Mouse (Mus musculus) lung, postnatal 4 days (tissue): ENCODE measurements around the gene Fam151b.

Source experiments
- DNase-seq, 2 experiments: peaks; one replicate each; pipeline ENCODE4 v3.0.0; 2021

The Fam151b gene

DNA sequence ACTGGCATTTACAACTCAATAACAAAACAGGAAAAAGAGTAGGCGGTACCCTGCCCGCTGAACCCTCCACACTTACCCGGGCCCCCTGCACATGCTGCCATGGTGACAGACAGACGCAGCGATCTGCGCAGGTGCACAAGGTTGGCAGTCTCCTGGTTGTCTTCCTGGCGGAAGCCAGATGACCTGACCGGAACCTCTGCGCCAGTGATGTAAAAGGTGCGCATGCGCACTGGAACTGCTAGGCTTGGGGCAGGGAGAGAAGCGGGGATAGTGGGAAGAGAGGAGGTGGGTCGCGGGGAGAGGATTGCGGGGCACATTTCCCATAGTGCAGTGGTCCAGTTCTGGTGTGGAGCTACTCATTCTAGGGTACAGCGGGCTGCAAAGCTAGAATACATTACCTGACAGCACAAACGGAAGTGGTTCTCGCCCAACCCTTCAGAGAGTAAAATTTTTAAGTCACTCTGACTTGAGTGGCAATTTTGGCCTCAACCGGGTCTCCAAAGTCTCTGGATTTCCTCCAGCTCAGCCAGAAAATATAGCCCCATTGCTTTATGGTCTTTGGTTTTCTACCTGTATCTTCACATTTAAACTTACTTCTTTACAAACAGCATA is at the start of gene Fam151b:
TSS of gene Fam151b (minus strand) at position 164 of the 612 bp plus-strand sequence.
- DNase-seq: peak; percentile 91 to 94

DNA sequence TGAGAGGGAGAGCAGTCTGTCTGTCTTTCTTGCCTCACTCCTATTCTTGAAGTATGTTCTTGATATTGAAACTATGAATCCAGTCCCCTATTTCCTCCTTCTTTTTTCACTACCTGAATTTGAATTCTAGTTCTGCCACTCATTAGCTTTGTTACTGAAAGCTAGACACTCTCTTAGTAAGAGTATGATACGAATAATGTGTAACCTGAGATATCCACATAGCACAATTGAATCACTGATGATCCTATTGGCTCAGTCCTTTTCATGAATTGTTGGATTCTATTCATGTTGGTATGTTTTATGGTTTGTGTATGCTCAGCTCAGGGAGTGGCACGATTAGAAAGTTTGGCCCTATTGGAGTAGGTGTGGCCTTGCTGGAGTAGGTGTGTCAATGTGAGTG is 48.4 kb upstream of the Fam151b start:
- no peak for DNase-seq

DNA sequence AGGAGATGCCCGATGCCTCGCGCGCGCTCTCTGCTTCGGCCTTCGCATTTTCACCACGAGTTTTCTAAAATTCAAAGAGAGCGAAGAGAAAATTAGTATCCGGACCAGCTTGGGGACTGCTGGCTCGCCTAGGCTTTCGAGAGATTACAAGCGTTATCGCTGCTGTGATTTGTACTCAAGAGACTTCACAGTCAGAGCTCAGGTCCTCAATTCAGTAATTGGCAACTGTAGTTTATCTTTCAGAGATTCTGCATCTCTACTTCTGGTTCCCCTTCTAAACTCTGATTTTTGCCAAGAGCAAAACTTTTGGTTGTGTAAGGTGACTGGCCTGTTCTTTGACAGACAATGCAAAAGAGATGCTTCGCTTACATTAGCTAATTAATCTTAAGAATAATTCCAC is 47.4 kb upstream of the Fam151b start:
- no peak for DNase-seq

DNA sequence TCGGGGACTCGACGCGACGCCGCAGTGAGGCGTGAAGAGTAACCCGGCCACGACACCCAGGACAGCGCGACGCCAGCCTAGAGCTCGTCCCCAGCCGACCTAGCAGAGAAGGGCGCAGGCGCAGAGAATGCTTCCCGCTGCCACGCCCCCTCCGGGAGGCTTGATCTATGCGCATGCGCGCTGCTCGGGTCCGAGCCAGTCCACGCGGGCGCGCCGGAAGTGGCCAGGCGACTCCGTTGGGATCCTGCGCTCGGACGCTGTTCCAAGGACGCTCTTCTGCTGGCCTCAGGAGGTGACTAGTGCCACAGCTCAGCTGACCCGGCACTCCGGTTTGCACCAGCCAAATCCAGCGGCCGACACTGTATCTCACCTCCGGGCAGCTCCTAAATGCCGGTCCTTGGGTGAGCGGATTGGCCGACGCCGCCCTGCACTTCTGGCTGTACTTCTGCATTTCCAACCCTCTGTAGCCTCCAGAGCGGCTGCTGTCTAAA is 47.0 kb upstream of the Fam151b start, which contains the start of gene Zfyve16:
TSS of gene Zfyve16 (minus strand) at position 148 of the 491 bp plus-strand sequence.
- DNase-seq: peak; percentile 97

DNA sequence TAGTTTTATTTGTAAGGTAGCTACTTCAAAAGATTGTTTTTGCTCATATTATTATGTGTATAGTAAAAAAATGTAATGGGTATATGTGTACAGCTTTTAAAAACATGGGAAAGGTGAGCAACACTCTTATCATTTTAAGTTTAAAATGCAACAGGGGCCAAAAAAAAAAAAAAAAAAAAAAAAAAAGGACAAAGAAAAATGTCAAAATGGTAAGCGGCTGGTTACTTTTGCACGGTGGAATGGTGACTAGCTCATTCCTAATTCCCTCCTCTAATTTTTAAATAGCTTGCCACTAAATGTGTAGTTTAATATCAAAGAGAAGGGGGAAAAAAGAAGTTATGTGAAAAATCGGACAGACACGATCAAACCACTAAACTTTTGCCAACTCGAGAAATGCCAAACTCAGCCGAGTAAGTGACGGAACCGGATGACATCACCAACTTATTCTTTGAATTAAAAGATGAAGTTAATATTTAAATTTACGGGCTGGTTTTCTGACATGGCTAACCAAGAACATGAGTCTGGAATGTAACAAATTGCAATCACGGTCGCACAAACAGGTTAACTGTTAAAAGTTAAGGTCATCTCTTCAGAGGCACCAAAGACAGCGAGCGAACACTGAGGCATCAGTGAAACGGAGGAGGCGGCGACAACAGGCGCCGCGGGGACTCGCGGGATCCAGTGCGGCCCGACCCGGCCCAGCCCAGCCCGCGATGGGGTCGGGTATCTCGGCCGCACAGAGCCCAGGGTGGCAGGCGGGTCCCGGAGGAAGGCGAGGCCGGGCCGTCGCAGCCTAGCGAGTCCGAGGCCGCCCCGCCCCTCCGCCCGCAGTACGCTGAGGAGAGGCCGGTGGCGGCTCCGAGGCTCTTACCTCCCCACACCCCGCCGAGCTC is 46.3 kb upstream of the Fam151b start:
- no peak for DNase-seq

DNA sequence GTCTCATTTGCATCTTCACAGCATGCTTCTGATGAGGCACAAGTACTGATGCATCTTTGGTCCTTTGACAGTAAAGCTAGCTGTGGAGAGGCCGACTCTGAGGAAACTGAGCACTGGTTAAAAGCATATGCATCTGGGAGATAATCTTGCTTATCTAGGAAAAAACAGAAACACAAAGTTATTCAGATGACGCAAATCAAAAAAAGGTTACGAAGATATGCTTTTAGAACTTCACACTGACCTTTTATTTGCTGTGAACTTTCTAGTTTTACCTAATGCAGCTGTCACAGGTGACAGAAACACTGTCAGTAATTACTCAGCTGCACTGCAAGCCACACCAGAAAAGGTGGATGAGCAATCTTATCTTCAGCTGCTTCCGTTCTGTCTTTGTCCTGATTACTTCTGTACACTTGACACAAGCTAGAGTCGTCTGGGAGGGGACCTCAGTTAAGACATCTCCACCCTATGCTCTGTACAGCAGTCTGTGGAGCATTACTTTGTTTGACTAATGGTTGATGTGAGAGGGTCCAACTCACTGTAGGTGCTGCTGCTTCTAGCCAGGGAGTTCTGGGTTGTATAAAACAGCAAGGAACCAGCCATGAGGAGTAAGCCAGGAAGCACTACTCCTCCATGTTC is 39.5 kb upstream of the Fam151b start:
- no peak for DNase-seq

DNA sequence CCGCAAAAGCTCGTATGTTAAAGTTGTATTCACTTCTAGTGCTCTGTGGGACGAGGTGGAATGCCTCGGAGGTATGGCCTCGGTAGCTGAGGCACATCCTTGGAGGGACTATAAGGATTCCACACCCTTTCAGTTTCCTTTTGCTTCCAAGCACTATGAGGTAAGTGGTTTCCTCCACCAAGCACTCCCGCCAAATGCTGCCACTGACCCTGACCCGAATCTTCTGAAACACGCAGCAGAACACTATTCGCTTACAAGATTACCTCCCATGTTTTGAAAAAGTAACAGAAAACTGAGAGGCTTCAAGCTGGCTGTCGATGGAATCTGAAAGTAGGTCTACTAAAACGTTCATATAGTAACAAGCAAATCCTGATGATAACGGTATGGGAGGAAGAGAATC is 21.1 kb upstream of the Fam151b start:
- DNase-seq: no peak

DNA sequence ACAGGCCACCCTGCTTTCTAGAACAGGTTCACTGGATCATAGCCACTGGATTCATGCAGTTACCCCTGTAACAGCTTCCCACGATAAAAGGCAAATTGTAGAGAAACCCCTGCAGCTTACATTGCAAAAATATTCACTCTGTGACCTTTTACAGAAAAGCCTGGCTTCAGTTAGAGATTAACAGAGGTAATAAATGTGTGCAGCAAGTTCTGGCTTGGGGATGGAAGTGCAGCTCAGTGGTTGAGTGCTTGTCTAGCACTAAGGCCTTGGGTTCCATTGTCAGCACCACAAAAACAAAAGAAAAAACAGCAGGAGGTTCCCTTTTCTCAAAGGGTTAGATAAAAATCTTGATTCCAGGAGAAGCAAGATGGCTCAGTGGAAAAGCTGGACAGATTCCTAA is 8.1 kb upstream of the Fam151b start:
- no peak for DNase-seq

DNA sequence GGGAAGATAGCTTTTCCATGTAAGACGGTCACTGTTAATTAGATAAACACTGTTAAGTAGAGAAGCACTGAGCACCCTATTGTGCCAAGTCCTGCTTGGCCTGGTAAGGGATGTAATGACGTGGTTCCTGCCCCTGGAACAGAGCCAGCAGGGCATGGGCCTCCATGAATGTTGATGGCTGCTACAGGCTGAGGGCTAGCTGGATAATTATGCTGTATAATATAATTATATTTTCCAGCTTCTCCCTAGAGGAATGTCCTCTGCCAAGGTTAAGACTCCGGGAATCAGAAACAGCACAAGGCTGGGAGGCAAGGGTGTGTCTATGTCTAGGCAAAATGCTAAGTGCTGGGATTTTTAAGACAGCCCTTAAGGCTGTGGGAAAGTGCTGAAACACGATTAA is 7.0 kb upstream of the Fam151b start:
- peak in 1 of 2 experiments; percentile 31 for DNase-seq

DNA sequence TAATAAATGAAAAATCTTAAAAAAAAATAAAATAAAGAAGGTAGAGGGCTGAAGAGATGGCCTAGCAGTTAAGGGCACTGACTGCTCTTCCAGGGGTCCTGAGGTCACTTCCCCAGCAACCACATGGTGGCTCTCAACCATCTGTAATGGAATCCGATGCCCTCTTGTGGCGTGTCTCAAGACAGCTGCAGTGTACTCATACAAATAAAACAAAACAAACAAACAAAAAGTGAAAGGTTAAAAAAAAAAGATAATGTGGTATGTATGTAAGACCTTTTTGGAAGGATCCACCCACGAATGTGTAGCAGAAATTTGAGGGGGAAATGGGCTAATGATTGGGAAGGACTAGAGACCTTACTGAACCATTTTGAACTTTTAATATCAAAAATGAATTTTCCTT is 467 bp downstream of the Fam151b start:
- DNase-seq: peak; percentile 51 to 63

DNA sequence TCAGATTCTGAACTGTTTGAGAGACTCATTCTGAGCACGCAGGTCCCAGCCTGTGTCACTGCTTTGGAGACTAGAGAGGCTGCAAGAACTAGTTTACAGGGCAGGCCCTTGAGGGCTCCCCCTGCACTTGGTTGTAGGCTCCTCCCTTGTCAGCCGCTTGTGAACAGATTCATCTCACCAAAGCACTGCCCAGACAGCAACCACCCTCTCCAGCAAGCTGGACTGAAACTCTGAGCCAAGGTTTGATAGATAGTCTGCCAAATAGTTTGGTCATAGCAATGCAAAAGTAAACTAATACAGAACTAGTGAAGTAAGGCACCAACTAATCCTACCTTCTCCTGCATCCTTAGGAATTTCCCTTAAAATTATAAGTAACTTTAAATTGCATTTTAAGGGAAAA is 13.7 kb downstream of the Fam151b start:
- no peak for DNase-seq

DNA sequence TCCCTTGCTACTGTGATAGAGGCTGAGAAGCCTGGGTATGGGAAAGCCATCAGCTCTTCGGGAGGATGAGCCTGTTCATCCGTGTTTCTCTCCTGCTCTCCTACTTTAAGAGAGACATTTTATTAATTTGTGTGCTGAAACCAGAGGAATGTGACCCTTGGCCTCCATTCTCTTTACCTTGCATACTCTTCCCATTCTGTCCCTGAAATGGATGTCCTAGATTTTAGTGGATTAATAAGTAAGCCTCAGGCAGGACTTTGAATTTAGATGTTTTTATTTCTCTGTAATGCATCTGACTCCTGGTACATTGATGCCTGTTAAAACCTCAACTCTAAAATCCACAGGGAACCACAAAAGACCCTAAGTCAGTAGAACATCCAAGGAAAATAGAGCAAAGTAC is 14.4 kb downstream of the Fam151b start:
- no peak for DNase-seq

DNA sequence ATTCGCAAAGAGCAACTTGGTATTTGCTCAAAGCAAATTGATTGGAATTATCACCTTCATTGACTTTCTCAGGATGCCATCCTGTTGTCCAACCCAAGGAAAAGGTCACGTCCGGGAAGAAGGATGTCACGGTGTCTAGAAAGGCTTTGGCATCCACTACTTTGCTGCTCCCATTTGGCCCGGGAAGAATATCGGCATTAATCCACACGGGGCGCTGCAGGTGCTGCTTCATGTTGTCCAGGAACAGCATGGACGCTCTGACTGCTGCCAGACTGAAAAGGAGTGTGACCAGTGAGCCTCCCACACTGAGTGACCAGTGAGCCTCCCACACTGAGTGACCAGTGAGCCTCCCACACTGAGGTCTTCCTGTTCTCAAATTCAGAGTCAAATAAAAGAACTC is 15.9 kb downstream of the Fam151b start:
- peak in 1 of 2 experiments; percentile 8 for DNase-seq

DNA sequence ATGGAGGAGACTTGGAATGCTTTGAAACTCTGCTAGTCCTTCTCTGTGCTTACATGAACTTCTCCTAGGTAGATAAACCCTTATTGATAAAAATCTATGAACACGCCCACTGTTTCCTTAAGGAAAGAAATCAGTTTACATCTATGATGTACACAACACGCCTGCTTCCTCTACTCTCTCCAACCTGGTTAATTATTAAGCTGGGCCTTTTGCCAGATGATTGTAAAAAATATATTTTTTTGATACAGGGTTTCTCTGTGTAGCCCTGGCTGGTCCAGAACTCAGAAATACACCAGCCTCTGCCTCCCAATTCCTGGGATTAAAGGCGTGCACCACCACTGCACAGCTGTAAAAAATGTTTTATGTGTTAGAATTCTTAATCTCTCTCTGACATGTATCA is 19.1 kb downstream of the Fam151b start:
- DNase-seq: no peak

DNA sequence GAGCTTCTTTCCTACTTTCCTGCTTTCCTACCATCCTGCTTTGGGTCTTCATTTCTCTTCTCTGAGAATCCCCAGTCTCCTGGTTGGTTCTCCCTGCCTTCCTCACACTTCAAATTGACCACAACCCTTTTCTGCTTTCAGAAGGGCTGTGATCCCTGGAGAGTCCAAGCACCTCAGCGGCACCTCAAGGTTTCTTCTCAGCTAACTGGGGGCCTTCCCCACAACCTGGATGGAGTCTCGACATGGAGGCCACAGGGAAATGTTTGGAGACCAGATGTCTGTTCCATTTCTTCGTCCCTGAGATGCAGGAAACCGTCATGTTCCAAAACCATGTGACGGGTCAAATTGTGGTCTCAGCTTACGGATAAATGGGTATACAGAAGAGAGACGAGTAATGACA is 36.9 kb downstream of the Fam151b start:
- DNase-seq: no peak

DNA sequence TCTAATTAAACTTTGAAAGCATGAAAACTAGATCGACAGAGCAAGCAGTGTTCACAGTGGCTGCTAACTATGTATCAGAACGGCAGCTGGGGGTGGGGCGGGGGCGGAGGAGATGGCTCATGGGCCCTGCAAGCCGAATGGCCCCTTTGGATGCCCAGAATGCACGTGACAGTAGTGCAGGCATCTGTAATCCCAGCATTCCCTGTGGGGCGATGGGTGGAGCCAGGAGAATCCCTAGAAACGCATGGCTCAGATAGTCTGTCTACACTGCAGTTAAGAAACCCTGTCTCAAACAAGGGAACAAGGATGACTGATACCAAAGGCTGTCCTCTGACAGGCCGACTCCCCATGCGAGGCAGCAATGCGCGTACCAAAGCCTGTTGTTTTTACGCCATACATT is 43.5 kb downstream of the Fam151b start:
- no peak for DNase-seq

DNA sequence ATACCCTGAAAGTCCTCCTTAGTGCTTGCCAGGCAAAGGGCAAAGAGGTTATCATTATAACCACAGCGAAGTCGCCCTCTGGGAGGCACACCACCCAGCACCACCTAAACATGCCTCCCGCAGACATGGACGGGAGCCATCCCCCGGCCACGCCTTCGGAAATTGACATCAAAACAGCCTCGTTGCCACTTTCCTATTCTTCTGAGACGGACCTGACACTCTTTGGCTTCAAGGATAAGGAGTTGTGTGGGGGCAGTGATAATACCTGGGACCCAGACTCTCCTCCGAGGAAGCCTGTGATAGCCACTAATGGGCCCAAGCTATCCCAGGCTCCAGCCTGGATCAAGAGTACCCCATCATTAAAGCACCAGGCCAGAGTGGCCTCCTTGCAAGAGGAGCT is 45.2 kb downstream of the Fam151b start:
- DNase-seq: no peak

DNA sequence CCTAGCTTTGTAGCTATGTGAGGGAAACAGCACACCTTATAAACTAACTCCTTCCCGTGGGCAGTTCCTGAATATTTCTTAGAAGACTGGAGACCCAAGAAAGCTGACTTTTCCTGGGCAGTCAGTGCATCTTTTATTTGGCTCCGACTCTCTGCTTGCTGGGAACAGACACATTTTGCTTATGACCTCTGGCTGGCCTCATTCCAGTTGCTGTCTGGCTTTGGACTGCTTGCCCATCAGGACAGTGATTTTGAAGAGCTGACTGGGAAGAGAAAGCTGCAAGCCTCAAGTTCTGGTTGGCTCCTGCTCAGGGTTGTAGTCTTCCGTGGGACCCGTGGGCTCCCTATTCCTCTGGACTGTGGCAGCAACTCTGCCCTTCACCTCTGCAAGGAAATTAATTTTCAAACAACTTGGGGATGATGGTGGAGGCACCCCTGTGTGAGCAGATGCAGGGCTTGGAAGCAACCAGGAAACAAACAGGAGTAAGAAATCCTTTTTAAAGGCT is 56.4 kb downstream of the Fam151b start:
- peak; percentile 19 to 41 for DNase-seq

DNA sequence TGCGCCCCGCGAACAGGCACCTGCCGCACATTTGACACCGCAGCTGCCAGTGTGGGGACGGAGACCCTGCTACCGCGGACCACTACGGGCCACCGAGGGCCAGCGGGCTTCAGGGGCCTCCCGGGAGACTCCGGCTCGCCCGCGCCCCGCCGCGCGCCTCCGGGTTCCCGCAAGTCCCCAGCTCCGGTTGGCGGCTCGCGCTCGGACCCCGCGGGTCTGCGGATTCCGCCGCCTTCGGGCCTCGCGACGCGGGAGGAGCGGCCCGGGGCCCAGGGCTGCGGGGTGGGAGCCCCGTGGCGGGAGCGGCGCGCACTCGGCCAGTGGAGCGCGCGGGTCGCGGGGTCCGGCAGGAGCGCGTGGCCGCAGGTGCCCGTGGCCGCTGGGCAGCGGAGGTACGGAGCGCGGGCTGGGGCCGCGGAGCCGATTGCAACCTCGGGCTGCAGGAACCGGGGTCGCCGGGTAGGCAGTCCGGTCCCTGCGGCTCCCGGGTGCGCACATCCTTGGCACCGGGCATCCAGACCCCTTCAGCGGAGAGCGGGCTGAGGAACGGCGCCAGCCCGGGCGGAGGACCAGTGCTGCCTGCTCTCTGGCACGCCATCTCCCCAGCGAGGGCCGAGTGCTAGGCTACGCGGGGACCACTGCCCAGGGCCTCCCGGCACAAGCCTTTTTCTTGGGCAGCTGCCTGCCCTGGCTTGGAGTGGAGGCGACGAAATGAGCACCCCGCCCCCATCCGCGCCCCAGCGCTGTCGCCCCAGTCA is 57.3 kb downstream of the Fam151b start:
- DNase-seq: peak; percentile 6 to 26

DNA sequence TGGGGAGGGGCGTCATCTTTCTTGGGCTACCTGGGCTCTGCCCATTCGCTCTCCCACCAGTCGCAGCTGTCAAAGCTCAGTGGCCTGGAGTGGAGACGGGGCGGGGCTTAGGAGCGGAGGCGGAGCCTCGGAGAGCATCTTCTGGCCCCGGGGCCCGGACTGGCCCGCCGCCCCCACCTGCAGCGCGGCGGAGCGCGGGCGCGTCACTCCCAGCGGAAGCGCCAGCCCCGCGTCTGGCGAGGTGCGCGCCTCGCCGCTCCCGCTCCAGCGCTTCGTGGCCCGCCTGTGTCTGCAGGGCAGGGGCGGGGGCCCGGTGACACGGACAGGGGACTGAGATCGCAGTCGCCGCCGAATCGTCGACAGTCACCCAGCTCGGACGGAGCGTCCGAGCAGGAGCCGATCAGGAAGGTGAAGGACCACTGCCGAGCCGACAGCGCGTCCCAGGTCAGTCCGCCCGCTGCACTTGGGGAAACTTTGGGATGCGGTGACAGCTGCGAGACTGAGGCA is 58.0 kb downstream of the Fam151b start, which contains the start of gene Ankrd34b:
TSS of gene Ankrd34b (plus strand) at position 139 of the 507 bp plus-strand sequence.
- peak; percentile 43 to 48 for DNase-seq

DNA sequence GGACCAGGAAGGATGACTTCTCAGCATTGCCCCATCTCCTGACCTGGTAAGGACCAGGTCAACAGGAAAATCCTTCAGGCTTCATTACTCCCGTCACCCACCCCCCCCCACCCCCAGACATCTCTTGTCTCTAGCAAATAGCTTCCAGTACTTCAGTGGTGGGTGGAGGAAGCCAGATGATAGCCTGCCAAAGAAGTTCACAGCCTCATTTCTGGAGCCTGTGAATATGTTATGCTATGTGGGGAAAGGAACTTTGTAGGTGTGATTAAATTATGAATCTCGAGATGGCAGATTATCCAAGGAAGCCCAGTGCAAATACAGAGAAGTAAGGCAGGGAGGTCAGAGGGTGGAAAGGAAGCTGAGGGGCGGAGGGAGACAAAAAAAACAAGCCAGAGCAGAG is 60.1 kb downstream of the Fam151b start:
- DNase-seq: no peak

DNA sequence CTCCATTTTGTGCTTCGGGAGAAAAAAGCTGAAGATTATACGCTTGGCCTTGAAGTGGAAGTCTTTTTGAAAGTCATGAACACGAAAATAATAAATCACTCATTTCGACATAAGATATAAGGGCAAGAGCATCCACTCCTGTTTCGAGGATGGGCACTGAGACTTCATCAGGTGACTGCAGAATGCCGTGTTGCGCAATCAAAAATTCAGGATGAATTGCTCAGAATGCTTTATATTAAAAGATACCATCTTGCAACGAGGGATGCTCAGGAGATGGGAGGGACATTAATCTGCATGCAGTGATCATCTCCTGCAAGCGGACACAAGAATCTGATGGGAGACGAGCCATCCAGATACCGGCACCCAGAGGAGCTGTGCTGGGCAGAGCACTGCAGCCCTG is 64.2 kb downstream of the Fam151b start:
- DNase-seq: no peak
